15 mouse cellular contexts compared by ENCODE assay signal in genomic region chr11:87686407-87686806, GRCm38 (mm10). TPM values are rescaled to one million over a fixed set of nuclear protein-coding genes. Genes with fewer than 3 reads are reported as not detected.
A peak's percentile ranks its signal among the peaks of the same experiment; 100 is the strongest.
DNase-seq lines count a peak whose midpoint lies in the region; ATAC-seq and TF ChIP-seq lines count a peak whose summit lies in the region.
"Had no signal": no experiment of that assay in that cellular context is flagged by ENCODE, and none has a peak within 500 bp of the region (broad histone marks: within the 10 kb centered on the region; RNA-seq: fewer than 3 reads in every experiment).

No protein-coding gene starts in this region.

- no peak overlapping the region; the same call in 1 of the 2 replicates for H3K4me3 ChIP-seq in forebrain, postnatal 0 days (ENCODE audit: low read depth, low read length)
- H3K4me3 ChIP-seq in forebrain, embryonic 13.5 days = no peak overlapping the region
- no peak overlapping the region for H3K4me3 ChIP-seq in lung, embryonic 16.5 days (ENCODE audit: low read length)
- H3K4me3 ChIP-seq in midbrain, embryonic 14.5 days (replicated peaks; ENCODE audit: low read depth, low read length) = no peak overlapping the region
- H3K4me3 ChIP-seq: hindbrain, embryonic 13.5 days had no signal

- H3K27me3 ChIP-seq in forebrain, postnatal 0 days (ENCODE audit: insufficient read depth, low read length) = no peaks in the 10 kb centered on the region
- no peaks in the 10 kb centered on the region for H3K27me3 ChIP-seq in forebrain, embryonic 13.5 days
- H3K27me3 ChIP-seq in lung, embryonic 16.5 days (ENCODE audit: control insufficient read depth, insufficient read depth, low read depth, low read length) = no peaks in the 10 kb centered on the region
- no peaks in the 10 kb centered on the region for H3K27me3 ChIP-seq in midbrain, embryonic 14.5 days (ENCODE audit: control insufficient read depth, insufficient read depth, low read length)
- H3K27me3 ChIP-seq: hindbrain, embryonic 13.5 days had no signal

- ATAC-seq in forebrain, postnatal 0 days = peak; percentile 63; the same call in 1 of the 2 replicates
- no peak for ATAC-seq in forebrain, embryonic 13.5 days
- ATAC-seq in lung, embryonic 16.5 days (ENCODE audit: low read depth) = no peak
- ATAC-seq in midbrain, embryonic 14.5 days (ENCODE audit: low FRiP score, low TSS enrichment) = no peak
- ATAC-seq in frontal cortex, adult (ENCODE audit: low TSS enrichment) = no peak
- ATAC-seq: forebrain, embryonic 16.5 days had no signal

- peak; percentile 24 for DNase-seq in forebrain, postnatal 0 days
- DNase-seq in lung, postnatal 14 days = no peak
- DNase-seq in MN1 (ENCODE audit: low spot score) = peak; percentile 22
- peak; percentile 27 for DNase-seq in midbrain, embryonic 14.5 days
- no peak for DNase-seq in left cerebral cortex, adult 9 months (ENCODE audit: low spot score in 2 of 2)
- DNase-seq: cerebellum, adult 2 months; kidney, postnatal 14 days; thymus, adult 2 months had no signal

- H3K36me3 ChIP-seq in forebrain, postnatal 0 days (ENCODE audit: insufficient read depth) = no peaks in the 10 kb centered on the region
- H3K36me3 ChIP-seq in forebrain, embryonic 13.5 days (ENCODE audit: poor library complexity, severe bottlenecking) = no peaks in the 10 kb centered on the region
- H3K36me3 ChIP-seq in lung, embryonic 16.5 days (ENCODE audit: control insufficient read depth, insufficient read depth, low read length) = no peaks in the 10 kb centered on the region
- H3K36me3 ChIP-seq in midbrain, embryonic 14.5 days (ENCODE audit: control insufficient read depth, insufficient read depth, low read length) = no peaks in the 10 kb centered on the region
- H3K36me3 ChIP-seq: hindbrain, embryonic 13.5 days had no signal

- no peak overlapping the region for H3K4me2 ChIP-seq in forebrain, postnatal 0 days (ENCODE audit: low read depth)
- no peak overlapping the region for H3K4me2 ChIP-seq in forebrain, embryonic 13.5 days
- no peak overlapping the region for H3K4me2 ChIP-seq in lung, embryonic 16.5 days (ENCODE audit: low read depth, low read length)
- H3K4me2 ChIP-seq in midbrain, embryonic 14.5 days (ENCODE audit: low read length) = no peak overlapping the region
- H3K4me2 ChIP-seq: hindbrain, embryonic 13.5 days had no signal

- no peak overlapping the region for H3K9ac ChIP-seq in forebrain, postnatal 0 days
- H3K9ac ChIP-seq in forebrain, embryonic 13.5 days = no peak overlapping the region
- no peak overlapping the region for H3K9ac ChIP-seq in lung, embryonic 16.5 days (ENCODE audit: low read length)
- no peak overlapping the region for H3K9ac ChIP-seq in midbrain, embryonic 14.5 days (replicated peaks; ENCODE audit: low read length)
- H3K9ac ChIP-seq: hindbrain, embryonic 13.5 days had no signal

- TF ChIP-seq CTCF in forebrain, postnatal 0 days (IDR thresholded peaks at IDR 0.05; ENCODE audit: low read depth) = no peak

- H3K9me3 ChIP-seq in forebrain, postnatal 0 days (ENCODE audit: low read length) = no peaks in the 10 kb centered on the region
- no peaks in the 10 kb centered on the region for H3K9me3 ChIP-seq in forebrain, embryonic 13.5 days (replicated peaks)
- no peaks in the 10 kb centered on the region for H3K9me3 ChIP-seq in lung, embryonic 16.5 days (ENCODE audit: control insufficient read depth, low read length)
- H3K9me3 ChIP-seq in midbrain, embryonic 14.5 days (ENCODE audit: control insufficient read depth, low read length) = no peaks in the 10 kb centered on the region
- H3K9me3 ChIP-seq: hindbrain, embryonic 13.5 days had no signal

- 55% methylated on average over 7 of the region's 7 CpGs for WGBS in forebrain, postnatal 0 days
- 62% methylated on average over 7 of the region's 7 CpGs for WGBS in forebrain, embryonic 13.5 days
- 38% methylated on average over 7 of the region's 7 CpGs for WGBS in lung, embryonic 16.5 days
- WGBS in midbrain, embryonic 14.5 days = 59% methylated on average over 7 of the region's 7 CpGs

- H3K4me1 ChIP-seq in forebrain, postnatal 0 days (ENCODE audit: insufficient read depth) = 0 out of 2 replicates have a peak, but pooled peaks cover 4% of the 10 kb centered on the region
- peaks cover 28% of the 10 kb centered on the region for H3K4me1 ChIP-seq in forebrain, embryonic 13.5 days
- peaks cover 14% of the 10 kb centered on the region for H3K4me1 ChIP-seq in lung, embryonic 16.5 days (replicated peaks; ENCODE audit: control insufficient read depth, insufficient read depth, low read length)
- no peaks in the 10 kb centered on the region for H3K4me1 ChIP-seq in midbrain, embryonic 14.5 days (ENCODE audit: control insufficient read depth, insufficient read depth, low read length)

- H3K27ac ChIP-seq in forebrain, postnatal 0 days (ENCODE audit: low read depth, low read length) = no peak overlapping the region
- no peak overlapping the region for H3K27ac ChIP-seq in forebrain, embryonic 13.5 days
- H3K27ac ChIP-seq in lung, embryonic 16.5 days (ENCODE audit: low read length) = peak overlapping the region; percentile 1; the same call in 1 of the 2 replicates
- H3K27ac ChIP-seq in midbrain, embryonic 14.5 days (replicated peaks; ENCODE audit: low read depth, low read length) = 0 out of 2 replicates have a peak overlapping the region, but pooled peaks have one; percentile 37
- H3K27ac ChIP-seq: hindbrain, embryonic 13.5 days; macrophage had no signal

RNA-seq across cellular contexts. Expression of gene Rnf43, which starts 23.9 kb away (rescaled TPM):
- 1.0 and 1.8 TPM in 2 replicates for total RNA-seq in forebrain, postnatal 0 days (2014; rRNA removed)
- polyA plus RNA-seq in forebrain, postnatal 0 days (2015; fragmentation: Nextera tagmentation; extraction: Ambion mirVana) = 0.79 and 0.84 TPM in 2 replicates
- 0.70 and 1.5 TPM in 2 replicates for polyA plus RNA-seq in forebrain, embryonic 13.5 days (2015; fragmentation: Nextera tagmentation; extraction: Ambion mirVana)
- polyA plus RNA-seq in lung, embryonic 16.5 days (2015; fragmentation: Nextera tagmentation; extraction: Ambion mirVana) = 15.8 and 16.5 TPM in 2 replicates
- polyA plus RNA-seq in midbrain, embryonic 14.5 days (2014; fragmentation: Nextera tagmentation; extraction: Ambion mirVana) = 0.28 and 0.78 TPM in 2 replicates
- polyA plus RNA-seq: C2C12 had no signal

RNA-seq across cellular contexts. Expression of gene Supt4a, which starts 50.9 kb away (rescaled TPM):
- 64.9 and 78.5 TPM in 2 replicates for total RNA-seq in forebrain, postnatal 0 days (2014; rRNA removed)
- 141 and 159 TPM in 2 replicates for polyA plus RNA-seq in forebrain, postnatal 0 days (2015; fragmentation: Nextera tagmentation; extraction: Ambion mirVana)
- 168 and 177 TPM in 2 replicates for polyA plus RNA-seq in forebrain, embryonic 13.5 days (2015; fragmentation: Nextera tagmentation; extraction: Ambion mirVana)
- polyA plus RNA-seq in lung, embryonic 16.5 days (2015; fragmentation: Nextera tagmentation; extraction: Ambion mirVana) = 143 and 167 TPM in 2 replicates
- 150 and 163 TPM in 2 replicates for polyA plus RNA-seq in midbrain, embryonic 14.5 days (2014; fragmentation: Nextera tagmentation; extraction: Ambion mirVana)

Comparison
In these comparisons a context has a peak if more than half of its experiments do, and no peak if none do; other contexts are left out.
1. DNase-seq: peak in forebrain, postnatal 0 days (single experiment), MN1 (single experiment) and midbrain, embryonic 14.5 days (single experiment); none in lung, postnatal 14 days (single experiment) and left cerebral cortex, adult 9 months (0 of 2).
2. H3K27ac ChIP-seq: peak in lung, embryonic 16.5 days (single experiment) and midbrain, embryonic 14.5 days (single experiment); none in forebrain, postnatal 0 days (single experiment) and forebrain, embryonic 13.5 days (single experiment).